Mouse (Mus musculus): ENCODE data around the gene Ppfia1. TPM values are rescaled to one million over a fixed set of nuclear protein-coding genes. Genes with fewer than 3 reads are reported as not detected.

The Ppfia1 gene
- 39.6 and 44.0 TPM in 2 replicates for polyA plus RNA-seq (2016; fragmentation: Nextera tagmentation; extraction: Ambion mirVana)

DNA sequence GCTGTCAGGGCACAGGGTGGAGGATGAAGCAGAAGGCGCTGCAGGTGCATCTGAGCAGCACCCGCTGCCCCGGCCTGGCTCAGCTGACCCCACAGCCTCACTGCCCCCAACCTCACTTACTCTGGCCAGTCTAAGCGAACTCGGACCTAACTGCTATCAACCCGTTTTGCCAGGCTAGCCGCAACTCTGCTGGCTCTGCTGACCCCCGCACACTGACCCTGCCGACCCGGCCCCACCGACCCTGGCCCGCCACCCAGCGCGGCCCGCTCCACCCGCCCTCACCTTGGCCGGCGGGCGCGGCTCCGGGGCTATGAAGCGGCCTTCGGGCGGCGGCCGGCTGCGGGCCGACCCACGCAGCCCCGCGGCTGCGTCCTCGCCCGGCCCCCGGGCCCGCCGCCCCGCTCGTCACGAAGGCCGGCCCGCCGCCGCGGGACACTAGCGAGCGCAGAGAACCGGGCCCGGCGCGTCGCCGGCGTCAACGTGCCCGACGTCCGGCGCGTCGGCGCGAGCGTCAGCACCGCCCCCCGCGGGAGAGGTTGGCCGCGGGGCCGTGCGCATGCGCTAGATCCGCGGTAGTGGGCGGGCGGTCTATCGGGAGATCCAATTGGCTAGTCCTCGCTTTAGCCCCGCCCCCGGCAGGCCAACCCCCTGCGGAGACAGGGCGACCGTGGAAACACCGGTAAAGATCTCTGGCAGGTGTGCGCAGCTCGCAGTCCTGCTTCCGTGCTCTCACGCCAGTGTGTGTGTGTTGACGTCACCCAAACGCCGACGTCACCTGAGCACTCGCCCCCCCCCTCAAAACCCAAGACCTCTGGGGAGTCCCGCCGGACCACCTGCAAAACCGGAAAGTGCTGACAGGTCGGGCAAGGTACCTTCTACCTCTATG is at the start of gene Ppfia1:
Ppfia1 (minus strand) TSS at position 493 of the 886 bp plus-strand sequence.
- Histone ChIP-seq H3K4me1 (peaks cover 38% of the 10 kb centered on the region), H3K9me3 (replicated peaks) (no peaks in the 10 kb centered on the region), H3K36me3 (peaks cover 38% of the 10 kb centered on the region), H3K4me3 (peak within 1 kb of the TSS; percentile 98), H3K27me3 (ENCODE audit: low read depth, poor library complexity, severe bottlenecking) (peaks cover 24% of the 10 kb centered on the region), H3K27ac (replicated peaks) (peak within 1 kb of the TSS; percentile 94)
- DNase-seq (ENCODE audit: low spot score): peak; percentile 96
- WGBS: under 1% methylated on average over 97 of the region's 97 CpGs

DNA sequence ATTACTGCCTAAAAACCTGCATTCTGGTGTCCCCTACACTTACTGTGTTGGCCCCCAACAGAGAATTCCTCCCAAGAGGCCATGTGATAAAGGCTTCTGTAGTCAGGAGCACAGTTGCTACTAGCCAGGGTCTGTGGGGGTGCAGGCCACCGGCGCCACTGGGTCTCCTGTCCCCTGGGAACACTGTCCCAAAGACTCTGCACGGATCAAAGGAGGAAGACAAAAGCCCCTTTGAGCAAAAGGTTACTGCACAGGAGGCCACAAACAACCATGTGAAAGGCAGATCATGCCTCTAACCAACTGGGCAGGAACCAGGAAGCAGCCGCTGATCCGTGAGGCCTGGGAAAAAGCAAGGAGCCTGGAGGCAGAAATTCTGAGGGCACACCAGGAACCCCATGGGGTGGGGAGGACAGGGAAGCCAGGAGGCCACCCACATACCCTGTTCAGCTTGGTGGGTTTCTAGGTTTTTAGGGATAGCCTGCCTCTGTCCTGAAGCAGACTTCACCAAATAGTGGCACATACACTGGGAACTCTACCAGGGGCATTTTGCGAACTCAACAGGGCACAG is 46.9 kb upstream of the Ppfia1 start:
- no peak overlapping the region for H3K4me3 ChIP-seq
- no peaks in the 10 kb centered on the region for H3K27me3 ChIP-seq (ENCODE audit: low read depth, poor library complexity, severe bottlenecking)
- no peak for DNase-seq (ENCODE audit: low spot score)
- peak overlapping the region; percentile 75 for H3K27ac ChIP-seq (replicated peaks)
- peaks cover 25% of the 10 kb centered on the region for H3K4me1 ChIP-seq
- H3K36me3 ChIP-seq: peaks cover 97% of the 10 kb centered on the region
- WGBS: 37% methylated on average over 6 of the region's 6 CpGs
- no peaks in the 10 kb centered on the region for H3K9me3 ChIP-seq (replicated peaks)

DNA sequence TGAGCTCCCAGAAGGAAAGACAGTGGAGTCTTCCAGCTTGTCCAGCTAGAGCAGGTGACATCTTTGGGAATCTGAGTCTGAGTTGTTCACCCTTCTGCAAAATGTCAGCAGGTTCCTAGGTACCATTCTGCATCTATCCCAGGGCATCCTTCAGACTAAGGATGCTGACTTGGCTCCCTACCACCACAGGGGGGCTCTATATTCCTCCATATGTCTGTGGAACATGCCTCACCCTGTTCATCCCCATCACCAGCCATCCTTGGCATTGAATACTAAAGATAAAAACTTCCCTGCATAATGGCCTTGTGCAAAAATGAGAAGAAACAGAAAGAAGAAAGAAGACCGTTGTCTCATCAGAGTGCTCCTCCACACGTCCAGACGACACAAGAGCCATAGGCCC is 36.0 kb upstream of the Ppfia1 start:
- H3K4me3 ChIP-seq: no peak overlapping the region
- no peaks in the 10 kb centered on the region for H3K9me3 ChIP-seq (replicated peaks)
- DNase-seq (ENCODE audit: low spot score): no peak
- peaks cover 12% of the 10 kb centered on the region; the same call in 1 of the 2 replicates for H3K27me3 ChIP-seq (ENCODE audit: low read depth, poor library complexity, severe bottlenecking)
- H3K4me1 ChIP-seq: peaks cover 14% of the 10 kb centered on the region
- 90% methylated on average over 3 of the region's 3 CpGs for WGBS
- peak overlapping the region; percentile 77 for H3K27ac ChIP-seq (replicated peaks)
- peaks cover 56% of the 10 kb centered on the region for H3K36me3 ChIP-seq

GRCm38 (mm10) chr7:144587291-144587690 is 33.8 kb upstream of the Ppfia1 start:
- peak; percentile 41 for DNase-seq (ENCODE audit: low spot score)
- no peaks in the 10 kb centered on the region for H3K9me3 ChIP-seq (replicated peaks)
- no peak overlapping the region for H3K4me3 ChIP-seq
- peaks cover 12% of the 10 kb centered on the region; the same call in 1 of the 2 replicates for H3K27me3 ChIP-seq (ENCODE audit: low read depth, poor library complexity, severe bottlenecking)
- peaks cover 34% of the 10 kb centered on the region for H3K36me3 ChIP-seq
- peaks cover 27% of the 10 kb centered on the region for H3K4me1 ChIP-seq
- 37% methylated on average over 2 of the region's 2 CpGs for WGBS
- H3K27ac ChIP-seq (replicated peaks): peak overlapping the region; percentile 76

DNA sequence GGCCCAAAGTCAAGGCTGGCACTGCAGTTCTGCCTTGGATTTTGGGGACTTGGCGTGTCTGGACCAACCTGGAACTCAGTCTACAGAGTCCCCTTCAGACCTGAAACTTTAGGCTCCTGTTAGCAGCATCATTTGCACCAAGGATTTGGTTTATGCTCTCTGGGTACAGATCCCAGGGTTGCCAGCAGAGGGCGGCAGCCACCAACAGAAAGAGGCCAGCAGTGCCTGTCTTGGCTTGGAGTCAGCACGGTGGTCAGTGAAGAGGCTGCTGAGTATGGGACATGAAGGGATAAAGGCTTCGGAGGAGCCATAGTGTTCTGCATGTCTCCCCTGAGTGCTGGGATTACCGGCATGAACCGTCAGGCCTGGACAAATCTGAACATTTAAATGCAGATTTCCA is 32.1 kb upstream of the Ppfia1 start:
- peak overlapping the region; percentile 76 for H3K27ac ChIP-seq (replicated peaks)
- 11% methylated on average over 6 of the region's 6 CpGs for WGBS
- H3K4me1 ChIP-seq: peaks cover 39% of the 10 kb centered on the region
- H3K9me3 ChIP-seq (replicated peaks): no peaks in the 10 kb centered on the region
- H3K36me3 ChIP-seq: peaks cover 20% of the 10 kb centered on the region
- H3K27me3 ChIP-seq (ENCODE audit: low read depth, poor library complexity, severe bottlenecking): peaks cover 12% of the 10 kb centered on the region; the same call in 1 of the 2 replicates
- no peak overlapping the region for H3K4me3 ChIP-seq
- DNase-seq (ENCODE audit: low spot score): peak; percentile 85

DNA sequence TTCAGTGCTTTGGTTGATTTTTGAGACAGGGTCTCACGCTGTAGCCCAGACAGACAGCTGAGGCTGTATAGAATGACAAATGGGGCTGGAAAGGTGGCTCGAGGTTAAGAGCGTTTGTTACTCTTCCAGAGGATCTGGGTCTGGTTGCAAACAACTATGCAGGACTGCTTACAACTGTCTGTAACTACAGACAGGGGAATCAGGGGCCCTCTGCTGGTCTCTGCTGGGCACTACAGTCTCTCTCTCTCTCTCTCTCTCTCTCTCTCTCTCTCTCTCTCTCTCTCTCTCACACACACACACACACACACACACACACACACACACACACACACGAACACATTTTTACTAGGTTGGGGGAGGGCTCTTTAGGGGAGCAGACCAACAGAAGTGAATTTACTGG is 30.1 kb upstream of the Ppfia1 start:
- Histone ChIP-seq H3K9me3 (replicated peaks) (no peaks in the 10 kb centered on the region), H3K4me1 (peaks cover 33% of the 10 kb centered on the region), H3K27me3 (ENCODE audit: low read depth, poor library complexity, severe bottlenecking) (peaks cover 12% of the 10 kb centered on the region; the same call in 1 of the 2 replicates), H3K27ac (replicated peaks) (0 out of 2 replicates have a peak overlapping the region, but pooled peaks have one; percentile 6), H3K36me3 (peaks cover 26% of the 10 kb centered on the region), H3K4me3 (no peak overlapping the region)
- WGBS: 6% methylated on average over 4 of the region's 4 CpGs
- peak; percentile 62 for DNase-seq (ENCODE audit: low spot score)

DNA sequence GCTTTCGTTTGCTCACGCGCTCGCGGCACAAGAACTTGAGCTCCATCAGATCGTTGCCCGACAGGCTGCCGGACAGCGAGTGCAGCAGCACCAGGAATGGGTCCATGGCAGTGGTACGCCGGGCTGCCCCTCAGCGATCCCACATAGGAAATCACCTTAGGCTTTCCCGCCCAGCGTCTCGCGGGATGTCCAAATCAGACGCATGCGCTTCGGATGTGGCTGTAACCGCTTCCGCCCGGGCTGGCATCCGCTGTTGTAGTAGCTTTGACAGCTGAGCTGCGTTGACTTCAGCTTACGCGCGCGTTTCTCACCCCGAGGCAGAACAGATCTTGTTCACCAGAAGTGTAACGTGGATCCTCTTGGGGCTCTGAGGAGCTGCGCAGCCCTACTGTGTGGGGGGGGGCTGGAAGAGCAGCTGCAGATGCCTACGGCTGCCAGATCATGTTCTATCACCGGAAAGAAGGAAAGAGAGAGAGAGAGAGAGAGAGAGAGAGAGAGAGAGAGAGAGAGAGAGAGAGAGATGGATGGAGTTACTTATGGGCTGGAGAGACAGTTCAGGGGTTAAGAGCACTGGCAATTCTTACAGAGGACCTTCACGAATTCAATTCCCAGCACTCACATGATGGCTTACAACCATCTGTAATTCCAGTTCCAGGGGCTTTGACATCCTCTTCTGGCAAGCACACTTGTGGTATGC is 28.9 kb upstream of the Ppfia1 start, which contains the start of gene Fadd:
Fadd (minus strand) TSS at position 180 of the 697 bp plus-strand sequence.
- Histone ChIP-seq H3K27me3 (ENCODE audit: low read depth, poor library complexity, severe bottlenecking) (peaks cover 12% of the 10 kb centered on the region; the same call in 1 of the 2 replicates), H3K4me3 (peak within 1 kb of the TSS; percentile 78), H3K27ac (replicated peaks) (peak within 1 kb of the TSS; percentile 91), H3K9me3 (replicated peaks) (no peaks in the 10 kb centered on the region), H3K36me3 (peaks cover 28% of the 10 kb centered on the region), H3K4me1 (peaks cover 33% of the 10 kb centered on the region)
- 4% methylated on average over 34 of the region's 34 CpGs for WGBS
- peak; percentile 92 for DNase-seq (ENCODE audit: low spot score)

GRCm38 (mm10) chr7:144581559-144582283 is 28.2 kb upstream of the Ppfia1 start:
- H3K36me3 ChIP-seq: peaks cover 28% of the 10 kb centered on the region
- H3K27me3 ChIP-seq (ENCODE audit: low read depth, poor library complexity, severe bottlenecking): peaks cover 12% of the 10 kb centered on the region; the same call in 1 of the 2 replicates
- H3K4me1 ChIP-seq: peaks cover 33% of the 10 kb centered on the region
- H3K9me3 ChIP-seq (replicated peaks): no peaks in the 10 kb centered on the region
- peak; percentile 85 for DNase-seq (ENCODE audit: low spot score)
- H3K27ac ChIP-seq (replicated peaks): peak overlapping the region; percentile 91
- peak overlapping the region; percentile 78 for H3K4me3 ChIP-seq
- 1% methylated on average over 43 of the region's 43 CpGs for WGBS

- no peak for DNase-seq (ENCODE audit: low spot score)
- peaks cover 21% of the 10 kb centered on the region for H3K4me1 ChIP-seq
- H3K9me3 ChIP-seq (replicated peaks): no peaks in the 10 kb centered on the region
- H3K36me3 ChIP-seq: peaks cover 28% of the 10 kb centered on the region
- WGBS: 96% methylated on average over 5 of the region's 5 CpGs
- no peak overlapping the region for H3K27ac ChIP-seq (replicated peaks)
- no peaks in the 10 kb centered on the region for H3K27me3 ChIP-seq (ENCODE audit: low read depth, poor library complexity, severe bottlenecking)
- H3K4me3 ChIP-seq: no peak overlapping the region
Measured at GRCm38 (mm10) chr7:144577876-144578275, 24.3 kb upstream of the Ppfia1 start.

DNA sequence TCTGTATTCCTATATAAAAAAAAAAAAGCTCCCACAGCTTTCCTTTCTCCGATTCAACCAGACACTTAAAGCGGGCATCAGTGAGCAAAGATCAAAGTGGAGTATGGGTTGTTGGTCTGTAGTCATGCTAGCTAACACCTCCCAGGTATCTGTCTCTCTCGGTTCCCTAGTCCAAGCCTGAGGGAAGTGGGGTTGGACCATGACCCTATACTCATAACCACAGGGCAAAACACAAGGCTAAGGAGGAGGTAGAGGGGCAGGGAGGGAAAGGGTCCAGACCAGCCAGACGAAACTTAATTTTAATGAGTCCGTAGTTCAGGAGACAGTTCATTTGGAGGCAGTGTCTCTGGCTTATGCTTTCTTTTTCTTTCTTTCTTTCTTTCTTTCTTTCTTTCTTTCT is 18.7 kb upstream of the Ppfia1 start:
- peaks cover 16% of the 10 kb centered on the region for H3K27me3 ChIP-seq (ENCODE audit: low read depth, poor library complexity, severe bottlenecking)
- DNase-seq (ENCODE audit: low spot score): no peak

DNA sequence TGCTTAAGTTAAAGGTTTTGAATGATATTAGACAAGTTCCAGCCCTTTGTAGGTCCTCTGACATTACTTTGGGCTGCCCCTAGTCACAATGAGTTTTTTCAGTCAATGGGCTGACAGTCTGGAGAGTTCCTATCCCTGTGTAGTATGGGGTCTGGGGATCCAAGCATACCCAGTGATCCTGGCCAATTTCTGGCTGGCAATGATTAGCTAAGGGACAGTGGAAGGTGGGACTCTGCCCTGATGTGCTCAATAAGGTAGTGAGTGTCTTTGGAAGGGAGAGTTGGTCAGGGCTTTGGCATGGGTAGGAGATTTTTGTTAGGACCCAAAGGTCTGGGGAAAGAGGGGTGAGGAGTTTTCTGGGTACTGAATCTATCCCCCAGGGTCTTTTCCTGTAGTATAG is 18.1 kb upstream of the Ppfia1 start:
- Histone ChIP-seq H3K36me3 (no peaks in the 10 kb centered on the region), H3K4me1 (no peaks in the 10 kb centered on the region), H3K27ac (replicated peaks) (no peak overlapping the region), H3K9me3 (replicated peaks) (no peaks in the 10 kb centered on the region), H3K27me3 (ENCODE audit: low read depth, poor library complexity, severe bottlenecking) (peaks cover 22% of the 10 kb centered on the region), H3K4me3 (no peak overlapping the region)
- no peak for DNase-seq (ENCODE audit: low spot score)

More for the DNA sequence above, 18.7 kb upstream of the Ppfia1 start:
- H3K36me3 ChIP-seq: no peaks in the 10 kb centered on the region
- H3K27ac ChIP-seq (replicated peaks): no peak overlapping the region
- no peaks in the 10 kb centered on the region for H3K9me3 ChIP-seq (replicated peaks)
- no peak overlapping the region for H3K4me3 ChIP-seq
- no peaks in the 10 kb centered on the region for H3K4me1 ChIP-seq
- WGBS: 83% methylated on average over 5 of the region's 5 CpGs

DNA sequence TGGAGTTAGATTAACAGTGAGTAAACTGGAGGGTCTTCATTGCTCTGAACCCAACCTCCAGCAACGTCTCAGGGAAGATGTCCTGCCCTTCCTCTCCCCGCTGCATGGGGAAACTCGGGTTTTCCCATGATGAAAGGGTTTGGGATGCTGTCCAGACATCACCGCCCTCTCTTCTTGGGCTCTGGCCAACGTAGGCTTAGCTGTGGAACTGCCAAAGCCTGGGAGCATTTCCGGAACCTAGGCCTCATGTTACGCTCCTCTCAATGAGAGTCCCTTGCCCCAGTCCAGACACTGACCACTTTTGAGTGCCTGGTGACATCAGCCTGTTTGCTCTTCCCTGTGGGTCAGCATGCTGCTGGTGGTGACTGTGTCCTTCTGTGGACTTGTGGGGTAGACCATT is 15.9 kb upstream of the Ppfia1 start:
- H3K4me1 ChIP-seq: peaks cover 3% of the 10 kb centered on the region
- H3K27ac ChIP-seq (replicated peaks): no peak overlapping the region
- no peaks in the 10 kb centered on the region for H3K9me3 ChIP-seq (replicated peaks)
- H3K4me3 ChIP-seq: no peak overlapping the region
- DNase-seq (ENCODE audit: low spot score): no peak
- WGBS: 87% methylated on average over 7 of the region's 7 CpGs
- H3K36me3 ChIP-seq: no peaks in the 10 kb centered on the region
- peaks cover 44% of the 10 kb centered on the region for H3K27me3 ChIP-seq (ENCODE audit: low read depth, poor library complexity, severe bottlenecking)

Data from midbrain, embryonic 10.5 days (tissue).